Mouse (Mus musculus): ENCODE data around the gene Cic. TPM values are rescaled to one million over a fixed set of nuclear protein-coding genes. Genes with fewer than 3 reads are reported as not detected.
A peak's percentile ranks its signal among the peaks of the same experiment; 100 is the strongest.

The Cic gene
- polyA plus RNA-seq, 1 experiment from 2014 or later, result 33.3 TPM

DNA sequence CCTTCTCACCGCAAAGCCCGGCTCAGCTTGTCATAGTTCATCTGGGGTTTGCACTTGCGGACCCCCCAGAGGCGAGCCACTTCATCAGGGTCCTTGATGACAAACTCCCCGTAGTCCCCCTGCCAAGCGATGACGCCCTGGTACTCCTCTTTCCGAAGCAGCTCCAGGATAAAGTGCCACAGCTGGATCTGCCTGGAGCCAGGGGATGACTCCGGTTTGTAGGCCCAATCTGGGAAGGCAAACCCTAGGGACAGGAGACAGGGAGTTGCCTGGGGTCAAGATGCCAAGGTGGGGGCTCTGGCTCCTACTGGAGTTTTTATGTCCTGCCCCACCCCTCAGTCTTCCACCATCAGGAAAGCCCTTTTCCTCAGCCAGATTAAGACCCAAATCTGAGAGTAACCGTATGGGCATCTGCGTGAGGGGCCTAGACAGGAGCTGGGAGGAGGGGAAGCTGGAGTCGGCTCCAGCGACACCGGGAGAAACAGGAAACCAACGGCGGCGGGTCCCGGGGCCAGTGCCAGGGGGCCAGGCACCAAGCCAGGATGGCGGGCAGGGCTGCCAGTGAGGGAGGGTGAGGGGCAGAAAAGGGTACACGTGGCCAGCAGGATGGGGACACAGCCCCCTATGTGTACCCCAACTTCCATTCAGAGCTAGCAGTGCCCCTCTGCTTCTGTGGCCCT lies 21.3 kb upstream of the Cic start:
- Histone ChIP-seq H3K9me3 (replicated peaks) (no peaks in the 10 kb centered on the region), H3K27ac (replicated peaks) (peak overlapping the region; percentile 90), H3K36me3 (no peaks in the 10 kb centered on the region), H3K4me1 (peaks cover 65% of the 10 kb centered on the region), H3K27me3 (replicated peaks) (no peaks in the 10 kb centered on the region), H3K4me2 (peak overlapping the region; percentile 96), H3K9ac (replicated peaks) (peak overlapping the region; percentile 23; the same call in 1 of the 2 replicates), H3K4me3 (replicated peaks) (peak overlapping the region; percentile 12)
- 52% methylated on average over 20 of the region's 20 CpGs for WGBS
- no peak for ATAC-seq (ENCODE audit: low FRiP score)

DNA sequence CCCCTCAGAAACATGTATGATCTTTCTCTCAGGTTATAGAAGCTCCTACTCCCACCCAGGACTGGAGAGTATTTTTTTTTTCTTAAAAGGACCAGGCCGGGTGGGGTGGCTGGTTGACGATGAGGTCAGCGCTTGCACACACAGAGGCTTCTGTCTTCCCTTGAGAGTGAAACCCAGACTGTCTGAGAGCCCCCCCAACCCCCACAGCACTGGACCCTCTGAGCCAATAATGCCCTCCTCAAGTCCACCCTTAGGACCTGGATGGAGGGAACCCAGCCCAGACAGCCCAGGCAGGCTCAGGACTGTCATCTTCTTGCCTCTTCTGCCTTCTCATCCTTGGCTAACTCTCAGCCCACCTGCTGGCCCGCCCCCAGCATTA lies 20.8 kb upstream of the Cic start:
- Histone ChIP-seq H3K4me1 (peaks cover 68% of the 10 kb centered on the region), H3K27me3 (replicated peaks) (no peaks in the 10 kb centered on the region), H3K9me3 (replicated peaks) (no peaks in the 10 kb centered on the region), H3K27ac (replicated peaks) (peak overlapping the region; percentile 90), H3K4me2 (peak overlapping the region; percentile 96), H3K9ac (replicated peaks) (peak overlapping the region; percentile 23; the same call in 1 of the 2 replicates), H3K36me3 (no peaks in the 10 kb centered on the region), H3K4me3 (replicated peaks) (peak overlapping the region; percentile 19)
- 56% methylated on average over 4 of the region's 4 CpGs for WGBS
- no peak for ATAC-seq (ENCODE audit: low FRiP score)

DNA sequence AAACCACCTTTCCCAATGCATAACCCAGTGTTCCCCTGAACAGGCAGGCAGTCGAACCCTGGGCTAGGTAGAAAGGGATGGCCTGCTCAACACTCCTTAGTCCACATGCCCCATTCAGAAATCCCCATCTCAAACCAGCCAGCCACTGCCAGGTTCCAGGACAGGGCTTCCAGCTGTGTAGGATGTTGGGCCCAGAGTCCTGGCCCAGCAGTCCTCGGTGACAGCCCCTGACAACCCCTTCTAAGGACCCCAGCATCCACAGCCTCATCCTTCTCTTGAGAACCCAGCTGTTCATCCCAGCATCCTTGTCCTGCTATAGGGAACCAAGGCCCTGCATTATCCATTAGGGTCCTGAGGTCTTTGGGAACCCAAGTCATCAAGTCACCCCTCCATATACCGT lies 20.0 kb upstream of the Cic start:
- no peak for ATAC-seq (ENCODE audit: low FRiP score)
- WGBS, result 23% methylated on average over 3 of the region's 3 CpGs
- H3K9ac ChIP-seq (replicated peaks), result peak overlapping the region; percentile 70
- H3K27me3 ChIP-seq (replicated peaks), result no peaks in the 10 kb centered on the region
- peak overlapping the region; percentile 90 for H3K27ac ChIP-seq (replicated peaks)
- no peaks in the 10 kb centered on the region for H3K9me3 ChIP-seq (replicated peaks)
- peak overlapping the region; percentile 85 for H3K4me3 ChIP-seq (replicated peaks)
- peaks cover 75% of the 10 kb centered on the region for H3K4me1 ChIP-seq
- no peaks in the 10 kb centered on the region for H3K36me3 ChIP-seq
- H3K4me2 ChIP-seq, result peak overlapping the region; percentile 96

DNA sequence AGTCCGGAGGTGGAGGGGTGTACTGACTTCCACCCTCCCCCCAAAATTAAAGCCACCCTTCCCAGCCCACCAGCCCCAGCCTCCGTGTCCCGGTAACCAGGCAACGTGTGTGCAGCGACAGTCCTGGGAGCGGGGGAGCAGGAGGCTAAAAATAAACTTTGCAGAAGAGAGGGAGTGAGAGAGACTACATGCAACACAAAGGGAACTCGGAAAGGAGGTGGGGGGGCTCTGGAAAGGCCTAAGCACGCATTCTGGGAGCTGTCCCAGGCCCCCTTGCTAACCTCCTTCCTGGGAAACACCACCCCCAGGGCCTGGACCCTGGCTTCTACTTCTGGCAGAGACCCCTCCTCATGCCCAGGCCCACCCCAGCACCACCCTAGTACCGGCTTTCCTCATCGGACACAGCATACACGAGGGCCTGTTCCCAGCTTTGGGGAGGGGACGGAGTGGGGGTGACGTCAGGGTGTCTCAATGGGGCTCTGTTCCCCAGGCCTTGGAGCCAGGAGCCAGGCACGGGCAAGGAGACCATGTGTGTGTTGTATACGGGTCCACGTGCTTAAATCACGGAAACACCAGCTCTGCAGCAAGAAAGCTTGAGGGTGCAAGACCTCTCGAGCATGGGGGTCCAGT lies 19.4 kb upstream of the Cic start:
- Histone ChIP-seq H3K4me3 (replicated peaks) (peak overlapping the region; percentile 85), H3K27ac (replicated peaks) (peak overlapping the region; percentile 90), H3K4me1 (peaks cover 76% of the 10 kb centered on the region), H3K27me3 (replicated peaks) (no peaks in the 10 kb centered on the region), H3K9ac (replicated peaks) (peak overlapping the region; percentile 70), H3K36me3 (no peaks in the 10 kb centered on the region), H3K9me3 (replicated peaks) (no peaks in the 10 kb centered on the region), H3K4me2 (peak overlapping the region; percentile 96)
- peak; percentile 20 for ATAC-seq (ENCODE audit: low FRiP score)
- 4% methylated on average over 18 of the region's 18 CpGs for WGBS

DNA sequence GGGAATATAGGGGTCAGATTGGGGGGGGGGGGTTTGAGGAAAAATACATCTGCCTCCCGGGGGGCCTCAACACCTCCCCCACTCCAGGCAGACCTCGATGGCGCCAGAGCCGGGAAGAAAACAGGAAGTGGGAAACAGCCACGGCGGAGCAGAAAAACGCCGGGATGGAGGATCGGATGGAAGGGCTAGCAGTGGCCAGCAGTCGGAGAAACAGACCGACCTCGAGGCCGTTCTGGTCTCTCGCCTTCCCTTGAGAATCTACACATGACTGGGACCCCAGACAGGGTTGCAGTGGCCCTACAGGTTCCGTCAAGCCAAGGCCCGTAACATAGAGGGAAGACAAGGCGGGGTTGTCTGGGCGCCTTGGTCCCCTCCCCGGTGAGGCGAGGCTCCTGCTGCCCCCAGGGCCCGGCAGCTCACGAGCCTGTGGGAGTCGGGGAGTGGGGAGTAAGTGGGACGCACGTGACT lies 18.6 kb upstream of the Cic start:
- peaks cover 76% of the 10 kb centered on the region for H3K4me1 ChIP-seq
- H3K36me3 ChIP-seq, result no peaks in the 10 kb centered on the region
- peak overlapping the region; percentile 90 for H3K27ac ChIP-seq (replicated peaks)
- peak; percentile 13; the same call in 1 of the 2 replicates for ATAC-seq (ENCODE audit: low FRiP score)
- under 1% methylated on average over 25 of the region's 25 CpGs for WGBS
- peak overlapping the region; percentile 85 for H3K4me3 ChIP-seq (replicated peaks)
- peak overlapping the region; percentile 70 for H3K9ac ChIP-seq (replicated peaks)
- peak overlapping the region; percentile 96 for H3K4me2 ChIP-seq
- H3K9me3 ChIP-seq (replicated peaks), result no peaks in the 10 kb centered on the region
- H3K27me3 ChIP-seq (replicated peaks), result no peaks in the 10 kb centered on the region

DNA sequence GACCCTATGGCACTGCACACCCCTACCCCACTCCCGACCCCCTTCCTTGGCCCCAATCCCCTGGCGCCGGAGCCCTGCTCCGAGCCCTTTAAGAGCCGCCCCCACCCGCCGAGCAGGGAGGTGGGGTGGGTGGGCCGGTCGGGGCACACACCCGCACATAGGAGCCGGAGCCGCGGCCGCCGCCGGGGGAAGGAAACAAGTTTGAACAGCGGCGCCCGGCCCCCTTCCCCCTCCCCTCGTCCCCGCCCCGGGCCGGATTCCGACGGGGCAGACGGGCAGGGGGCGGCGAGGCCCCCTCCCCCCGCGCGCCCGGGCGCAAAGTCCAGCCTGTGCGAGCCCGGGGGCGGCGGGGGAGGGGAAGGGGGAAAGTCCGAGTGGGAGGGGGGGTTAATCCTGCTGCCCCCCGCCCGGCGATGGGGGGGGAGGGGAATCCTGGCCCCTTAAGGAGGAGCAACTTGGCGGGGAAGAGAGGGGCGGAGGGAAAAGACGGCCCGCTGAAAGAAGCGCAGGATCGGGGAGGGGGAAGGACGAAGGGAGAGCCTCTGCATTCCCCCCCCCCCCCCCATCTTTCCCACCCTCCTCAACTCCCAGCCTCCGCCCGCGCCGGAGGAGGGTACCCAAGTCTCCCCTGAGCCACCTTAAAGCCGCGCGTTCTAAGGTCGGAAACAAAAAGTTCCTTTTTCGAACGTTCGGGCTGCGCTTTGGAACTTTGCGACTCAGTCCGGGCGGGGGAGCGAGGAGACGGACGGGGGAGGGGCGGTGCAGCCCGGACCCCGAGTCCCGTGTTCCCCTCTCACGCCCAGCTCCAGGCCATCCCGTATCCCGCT lies 18.0 kb upstream of the Cic start:
- no peaks in the 10 kb centered on the region for H3K9me3 ChIP-seq (replicated peaks)
- H3K27ac ChIP-seq (replicated peaks), result peak overlapping the region; percentile 90
- ATAC-seq (ENCODE audit: low FRiP score), result peak; percentile 43
- no peaks in the 10 kb centered on the region for H3K36me3 ChIP-seq
- WGBS, result 1% methylated on average over 59 of the region's 73 CpGs
- H3K27me3 ChIP-seq (replicated peaks), result no peaks in the 10 kb centered on the region
- peak overlapping the region; percentile 96 for H3K4me2 ChIP-seq
- peak overlapping the region; percentile 85 for H3K4me3 ChIP-seq (replicated peaks)
- H3K4me1 ChIP-seq, result peaks cover 76% of the 10 kb centered on the region
- peak overlapping the region; percentile 70 for H3K9ac ChIP-seq (replicated peaks)

DNA sequence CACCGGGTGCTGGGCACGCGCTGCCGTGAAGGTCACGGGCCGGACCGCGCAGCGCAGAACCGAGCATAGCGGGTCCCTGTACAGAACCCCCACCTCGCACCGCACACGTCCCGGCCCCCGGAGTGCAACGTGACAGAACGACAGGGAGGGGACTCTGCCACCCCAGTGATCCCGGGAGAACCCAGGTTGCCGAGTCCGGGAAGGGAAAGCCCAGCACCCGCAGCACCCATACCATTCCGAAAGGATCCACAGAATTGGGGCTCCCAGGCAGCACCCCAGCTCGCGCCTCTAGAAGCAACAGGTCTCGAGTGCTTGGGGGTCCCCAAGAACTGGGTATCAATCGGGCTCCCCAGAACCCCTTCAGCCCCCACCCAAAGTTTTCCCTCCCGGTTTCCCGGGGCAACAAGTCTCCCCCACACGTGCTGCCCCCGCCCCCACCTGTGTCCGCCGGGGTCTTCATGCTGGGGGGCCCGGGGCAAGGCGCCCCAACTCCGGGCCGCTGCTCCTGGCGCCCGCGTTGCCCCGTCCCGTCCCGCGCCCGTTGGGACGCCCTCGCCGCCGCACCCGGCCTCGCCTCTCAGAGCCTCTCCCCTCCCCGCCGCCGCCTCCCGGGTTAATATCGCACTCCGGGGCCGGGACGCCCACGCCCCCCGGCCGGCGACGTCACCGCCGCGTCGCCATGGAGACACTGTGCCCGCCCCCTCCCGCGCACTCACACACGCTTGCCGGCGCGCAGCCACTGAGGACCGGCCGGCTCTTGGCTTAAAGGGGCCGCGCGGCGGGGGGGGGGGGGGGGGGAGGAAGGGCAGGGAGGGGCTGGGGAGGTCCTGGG lies 17.1 kb upstream of the Cic start, which contains the start of gene Erf:
Gene Erf, minus strand, starts transcription at position 621 of the 832 bp plus-strand sequence.
- H3K36me3 ChIP-seq, result no peaks in the 10 kb centered on the region
- H3K4me3 ChIP-seq (replicated peaks), result peak within 1 kb of the TSS; percentile 85
- ATAC-seq (ENCODE audit: low FRiP score), result peak; percentile 85
- peaks cover 67% of the 10 kb centered on the region for H3K4me1 ChIP-seq
- H3K27me3 ChIP-seq (replicated peaks), result no peaks in the 10 kb centered on the region
- no peaks in the 10 kb centered on the region for H3K9me3 ChIP-seq (replicated peaks)
- H3K27ac ChIP-seq (replicated peaks), result peak within 1 kb of the TSS; percentile 90
- under 1% methylated on average over 74 of the region's 81 CpGs for WGBS
- peak within 1 kb of the TSS; percentile 70 for H3K9ac ChIP-seq (replicated peaks)
- peak within 1 kb of the TSS; percentile 96 for H3K4me2 ChIP-seq

DNA sequence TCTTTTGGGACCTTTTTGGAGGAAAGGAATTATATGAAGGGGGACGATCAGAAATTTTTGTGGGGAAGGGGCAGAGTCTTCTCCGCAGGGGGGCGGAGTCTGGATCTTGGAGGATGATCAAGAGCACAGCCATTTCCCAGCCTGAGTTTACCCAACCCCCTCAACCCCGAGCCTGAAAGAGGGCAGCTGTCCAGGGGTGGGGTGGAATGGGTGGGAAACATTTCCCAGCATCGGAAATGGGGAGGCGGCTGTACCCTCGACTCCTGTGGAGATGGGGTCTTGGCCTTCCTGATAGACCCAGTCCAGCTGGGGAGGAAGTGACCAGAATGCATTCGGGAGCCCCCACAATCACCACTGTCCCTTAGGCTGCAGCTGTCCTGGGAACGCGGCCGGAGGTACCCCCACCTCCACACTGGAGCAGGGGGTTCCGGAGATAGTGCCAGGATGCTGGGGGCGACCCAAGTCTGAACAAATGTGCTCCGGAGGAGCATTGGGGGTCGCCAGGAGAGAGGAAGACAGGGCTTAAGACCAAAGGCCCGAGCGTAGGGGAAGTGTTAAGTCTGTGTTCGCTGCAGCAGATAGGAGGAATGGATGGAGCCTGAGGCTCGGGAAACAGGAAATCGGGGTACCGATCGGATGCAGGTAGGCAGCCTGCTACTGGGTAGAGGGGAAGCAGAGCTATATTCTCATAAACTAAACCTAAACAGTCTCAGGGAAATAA lies 16.3 kb upstream of the Cic start:
- H3K4me2 ChIP-seq, result peak overlapping the region; percentile 96
- peaks cover 59% of the 10 kb centered on the region for H3K4me1 ChIP-seq
- peak; percentile 13; the same call in 1 of the 2 replicates for ATAC-seq (ENCODE audit: low FRiP score)
- no peaks in the 10 kb centered on the region for H3K9me3 ChIP-seq (replicated peaks)
- peak overlapping the region; percentile 90 for H3K27ac ChIP-seq (replicated peaks)
- peak overlapping the region; percentile 70 for H3K9ac ChIP-seq (replicated peaks)
- H3K4me3 ChIP-seq (replicated peaks), result peak overlapping the region; percentile 85
- H3K36me3 ChIP-seq, result no peaks in the 10 kb centered on the region
- WGBS, result 2% methylated on average over 22 of the region's 22 CpGs
- no peaks in the 10 kb centered on the region for H3K27me3 ChIP-seq (replicated peaks)

DNA sequence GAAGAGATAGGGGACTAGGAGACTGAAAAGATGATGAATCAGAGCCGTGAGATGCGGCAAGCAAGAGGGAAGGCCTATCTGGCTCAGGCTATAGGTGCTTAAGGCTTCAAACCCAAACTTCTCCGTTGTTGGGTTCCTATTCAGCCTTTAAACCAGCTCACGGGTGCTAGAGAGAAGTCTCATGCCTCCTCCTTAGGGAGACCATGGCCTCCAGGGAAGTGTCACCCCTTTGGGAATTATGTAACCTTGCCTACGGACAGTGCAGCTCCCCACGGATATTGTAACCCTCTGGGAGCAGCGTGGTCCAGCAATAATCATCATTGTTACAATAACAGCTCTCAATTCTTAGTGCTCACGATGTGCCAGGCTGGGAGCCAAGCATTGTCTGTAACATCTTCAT lies 15.7 kb upstream of the Cic start:
- H3K36me3 ChIP-seq, result no peaks in the 10 kb centered on the region
- peaks cover 53% of the 10 kb centered on the region for H3K4me1 ChIP-seq
- H3K4me3 ChIP-seq (replicated peaks), result peak overlapping the region; percentile 85
- H3K27ac ChIP-seq (replicated peaks), result peak overlapping the region; percentile 90
- no peaks in the 10 kb centered on the region for H3K27me3 ChIP-seq (replicated peaks)
- H3K4me2 ChIP-seq, result peak overlapping the region; percentile 96
- ATAC-seq (ENCODE audit: low FRiP score), result no peak
- 11% methylated on average over 8 of the region's 8 CpGs for WGBS
- no peaks in the 10 kb centered on the region for H3K9me3 ChIP-seq (replicated peaks)
- peak overlapping the region; percentile 70 for H3K9ac ChIP-seq (replicated peaks)

DNA sequence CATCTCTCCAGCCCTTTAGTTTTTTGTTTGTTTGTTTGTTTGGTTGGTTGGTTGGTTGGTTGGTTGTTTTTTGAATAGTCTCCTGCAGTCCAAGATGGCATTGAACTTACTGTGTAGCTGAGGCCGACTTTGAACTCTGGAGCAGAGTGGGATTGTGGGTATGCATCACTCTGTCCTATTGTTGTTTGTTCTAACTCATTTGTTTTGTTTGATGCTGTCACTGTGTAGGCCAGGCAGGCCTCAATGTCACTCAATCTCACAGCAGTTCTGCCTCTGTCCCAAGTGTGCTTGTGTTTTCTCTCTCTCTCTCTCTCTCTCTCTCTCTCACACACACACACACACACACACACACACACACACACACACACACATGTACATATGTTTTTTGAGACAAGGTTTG lies 5.6 kb upstream of the Cic start:
- ATAC-seq (ENCODE audit: low FRiP score), result no peak
- H3K4me2 ChIP-seq, result no peak overlapping the region
- no peaks in the 10 kb centered on the region for H3K36me3 ChIP-seq
- peaks cover 2% of the 10 kb centered on the region for H3K4me1 ChIP-seq
- H3K9me3 ChIP-seq (replicated peaks), result no peaks in the 10 kb centered on the region
- H3K4me3 ChIP-seq (replicated peaks), result no peak overlapping the region
- no peak overlapping the region for H3K27ac ChIP-seq (replicated peaks)
- no peak overlapping the region for H3K9ac ChIP-seq (replicated peaks)
- WGBS, result 84% methylated on average over 1 of the region's 1 CpGs
- no peaks in the 10 kb centered on the region for H3K27me3 ChIP-seq (replicated peaks)
